Mouse (Mus musculus): ENCODE results near the gene Echdc3. TPM values are rescaled to one million over a fixed set of nuclear protein-coding genes. Genes with fewer than 3 reads are reported as not detected.

The Echdc3 gene
- polyA plus RNA-seq, 1 experiment, result 0.06 TPM

DNA sequence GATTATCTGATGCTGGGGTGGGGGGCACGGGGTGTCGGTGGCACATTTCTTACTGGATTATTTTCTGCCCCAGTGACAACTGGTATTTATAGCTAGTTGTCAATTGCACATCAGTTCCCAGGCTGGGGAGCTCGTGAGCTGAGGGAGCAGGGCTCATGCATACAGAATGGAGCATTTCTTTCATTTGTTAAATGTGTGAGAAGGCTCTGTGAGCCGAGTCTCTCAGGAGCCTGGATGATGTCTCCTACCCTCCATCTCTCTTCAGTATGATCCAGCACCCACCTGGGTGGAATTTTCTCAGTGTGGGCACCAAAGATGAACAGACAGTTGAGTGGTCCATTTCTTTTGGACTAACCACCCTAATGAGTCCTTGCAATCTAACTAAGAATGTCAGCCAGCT lies 25.9 kb downstream of the Echdc3 start:
- Histone ChIP-seq H3K9me3 (ENCODE audit: control insufficient read depth, low read length) (peaks cover 4% of the 10 kb centered on the region), H3K27me3 (ENCODE audit: control insufficient read depth) (no peaks in the 10 kb centered on the region), H3K4me1 (ENCODE audit: control insufficient read depth) (no peaks in the 10 kb centered on the region), H3K4me3 (replicated peaks) (no peak overlapping the region), H3K36me3 (ENCODE audit: control insufficient read depth) (no peaks in the 10 kb centered on the region)
- TF ChIP-seq TAL1 (IDR thresholded peaks at IDR 0.05; ENCODE audit: low read length), result no peak
- TF ChIP-seq GATA1 (IDR thresholded peaks at IDR 0.05; ENCODE audit: low read length), result 0 out of 2 replicates have a peak, but pooled peaks have one; percentile 1

DNA sequence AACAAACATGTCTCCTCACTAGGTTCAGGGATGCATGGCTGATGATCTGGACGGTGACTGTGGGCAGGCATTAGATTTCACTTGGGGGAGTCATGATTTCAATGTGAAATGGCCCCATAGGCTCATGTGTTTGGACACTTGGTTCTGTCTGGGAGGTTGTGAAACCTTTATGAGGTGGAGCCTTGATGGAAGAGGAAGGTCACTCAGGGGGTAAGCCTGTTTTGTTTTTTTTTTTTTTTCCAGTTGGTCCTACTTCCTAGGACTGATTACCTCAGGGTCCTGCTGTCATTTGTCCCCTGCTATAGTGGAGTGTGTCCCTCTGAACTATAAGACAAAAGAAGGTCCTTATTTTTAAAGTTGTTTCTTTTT lies 33.1 kb downstream of the Echdc3 start:
- Histone ChIP-seq H3K9me3 (ENCODE audit: control insufficient read depth, low read length) (peaks cover 3% of the 10 kb centered on the region), H3K27me3 (ENCODE audit: control insufficient read depth) (no peaks in the 10 kb centered on the region), H3K4me3 (replicated peaks) (no peak overlapping the region), H3K36me3 (ENCODE audit: control insufficient read depth) (no peaks in the 10 kb centered on the region), H3K4me1 (ENCODE audit: control insufficient read depth) (no peaks in the 10 kb centered on the region)
- no peak for TF ChIP-seq TAL1 (IDR thresholded peaks at IDR 0.05; ENCODE audit: low read length)
- no peak for TF ChIP-seq GATA1 (IDR thresholded peaks at IDR 0.05; ENCODE audit: low read length)

DNA sequence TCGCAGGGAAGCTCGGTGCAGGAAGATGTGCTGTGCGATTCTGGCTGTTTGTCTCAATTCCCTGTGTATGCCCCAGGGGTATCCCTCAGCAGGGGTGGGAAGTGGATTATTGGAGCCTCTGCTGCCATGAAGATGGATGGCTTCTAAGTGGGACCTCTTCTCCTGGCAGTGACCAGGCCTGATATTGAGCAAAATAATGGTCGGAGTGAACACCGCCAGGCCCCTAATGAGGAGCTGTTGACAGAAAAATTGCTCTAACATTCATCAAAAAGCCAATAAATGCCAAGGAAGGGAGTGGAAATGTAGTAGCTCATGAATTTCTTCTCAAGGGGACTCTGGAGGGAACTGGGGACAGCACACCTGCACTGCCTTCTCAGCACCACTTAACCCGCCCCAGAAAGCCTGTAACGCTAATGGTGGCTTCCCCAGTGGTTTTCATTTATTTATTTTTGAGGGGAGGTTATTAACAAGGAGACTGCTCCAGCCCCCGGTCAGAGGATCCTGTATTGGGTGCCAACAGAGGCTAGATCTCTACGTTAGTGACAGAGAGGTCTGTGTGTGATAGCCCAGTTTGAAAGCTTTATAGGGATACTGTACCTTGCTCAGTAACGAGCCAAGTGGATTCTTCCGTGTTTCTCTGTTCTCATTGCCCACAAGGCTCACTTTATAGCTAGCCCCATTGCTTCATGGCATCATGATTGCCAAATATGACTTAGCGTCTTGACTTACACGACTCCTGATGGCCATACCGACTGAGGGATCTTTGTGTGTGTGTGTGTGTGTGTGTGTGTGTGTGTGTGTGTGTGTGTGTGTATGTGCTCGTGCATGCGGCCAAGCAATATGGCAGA lies 33.7 kb downstream of the Echdc3 start:
- Histone ChIP-seq H3K4me3 (replicated peaks) (no peak overlapping the region), H3K27me3 (ENCODE audit: control insufficient read depth) (no peaks in the 10 kb centered on the region), H3K9me3 (ENCODE audit: control insufficient read depth, low read length) (no peaks in the 10 kb centered on the region), H3K4me1 (ENCODE audit: control insufficient read depth) (no peaks in the 10 kb centered on the region), H3K36me3 (ENCODE audit: control insufficient read depth) (no peaks in the 10 kb centered on the region)
- TF ChIP-seq GATA1 (IDR thresholded peaks at IDR 0.05; ENCODE audit: low read length) (no peak), TAL1 (IDR thresholded peaks at IDR 0.05; ENCODE audit: low read length) (no peak)

DNA sequence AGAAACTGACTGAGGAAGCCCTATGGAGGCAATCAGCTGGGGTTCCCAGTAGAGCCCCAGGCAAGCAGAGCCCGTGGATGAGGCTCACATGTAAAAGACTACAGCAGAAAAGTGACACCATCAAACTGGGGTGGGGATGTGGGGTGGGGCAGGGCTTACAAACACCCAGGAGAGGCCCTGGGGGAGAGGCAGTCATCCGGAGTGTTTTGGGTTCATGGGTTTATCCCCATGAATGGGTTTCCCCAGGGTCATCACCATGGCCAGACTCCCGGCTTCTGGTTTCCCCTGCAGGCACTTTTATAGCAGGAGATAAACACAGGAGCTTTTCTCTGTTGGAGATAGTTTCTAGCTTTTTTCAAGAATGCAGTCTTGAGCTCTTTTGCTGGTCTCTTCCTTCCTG lies 39.8 kb downstream of the Echdc3 start:
- TF ChIP-seq GATA1 (IDR thresholded peaks at IDR 0.05; ENCODE audit: low read length) (no peak), TAL1 (IDR thresholded peaks at IDR 0.05; ENCODE audit: low read length) (no peak)
- Histone ChIP-seq H3K36me3 (ENCODE audit: control insufficient read depth) (no peaks in the 10 kb centered on the region), H3K9me3 (ENCODE audit: control insufficient read depth, low read length) (no peaks in the 10 kb centered on the region), H3K4me1 (ENCODE audit: control insufficient read depth) (no peaks in the 10 kb centered on the region; the same call in 1 of the 2 replicates), H3K27me3 (ENCODE audit: control insufficient read depth) (no peaks in the 10 kb centered on the region), H3K4me3 (replicated peaks) (no peak overlapping the region)

DNA sequence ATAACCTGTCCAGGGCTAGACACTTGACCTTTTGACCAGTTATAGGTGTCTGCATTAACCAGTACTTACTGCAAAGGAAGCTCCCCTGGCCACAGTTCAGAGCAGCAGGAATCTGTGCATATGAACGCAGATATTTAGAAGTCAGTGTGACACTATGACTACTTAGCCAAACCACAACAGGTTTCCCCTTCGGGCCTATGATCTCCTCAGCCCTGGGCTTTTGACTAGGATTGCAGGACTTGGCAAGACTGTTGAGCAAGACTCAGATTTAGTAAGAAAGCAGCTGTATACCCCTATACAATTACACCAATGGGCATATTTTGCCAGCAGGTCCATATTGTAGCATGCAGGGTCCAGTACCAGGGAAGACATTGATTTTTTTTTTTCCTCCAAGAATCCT lies 44.3 kb downstream of the Echdc3 start:
- no peak for TF ChIP-seq GATA1 (IDR thresholded peaks at IDR 0.05; ENCODE audit: low read length)
- TF ChIP-seq TAL1 (IDR thresholded peaks at IDR 0.05; ENCODE audit: low read length), result no peak
- H3K4me3 ChIP-seq (replicated peaks), result no peak overlapping the region
- no peaks in the 10 kb centered on the region for H3K9me3 ChIP-seq (ENCODE audit: control insufficient read depth, low read length)
- no peaks in the 10 kb centered on the region for H3K27me3 ChIP-seq (ENCODE audit: control insufficient read depth)
- no peaks in the 10 kb centered on the region for H3K36me3 ChIP-seq (ENCODE audit: control insufficient read depth)
- no peaks in the 10 kb centered on the region; the same call in 1 of the 2 replicates for H3K4me1 ChIP-seq (ENCODE audit: control insufficient read depth)

DNA sequence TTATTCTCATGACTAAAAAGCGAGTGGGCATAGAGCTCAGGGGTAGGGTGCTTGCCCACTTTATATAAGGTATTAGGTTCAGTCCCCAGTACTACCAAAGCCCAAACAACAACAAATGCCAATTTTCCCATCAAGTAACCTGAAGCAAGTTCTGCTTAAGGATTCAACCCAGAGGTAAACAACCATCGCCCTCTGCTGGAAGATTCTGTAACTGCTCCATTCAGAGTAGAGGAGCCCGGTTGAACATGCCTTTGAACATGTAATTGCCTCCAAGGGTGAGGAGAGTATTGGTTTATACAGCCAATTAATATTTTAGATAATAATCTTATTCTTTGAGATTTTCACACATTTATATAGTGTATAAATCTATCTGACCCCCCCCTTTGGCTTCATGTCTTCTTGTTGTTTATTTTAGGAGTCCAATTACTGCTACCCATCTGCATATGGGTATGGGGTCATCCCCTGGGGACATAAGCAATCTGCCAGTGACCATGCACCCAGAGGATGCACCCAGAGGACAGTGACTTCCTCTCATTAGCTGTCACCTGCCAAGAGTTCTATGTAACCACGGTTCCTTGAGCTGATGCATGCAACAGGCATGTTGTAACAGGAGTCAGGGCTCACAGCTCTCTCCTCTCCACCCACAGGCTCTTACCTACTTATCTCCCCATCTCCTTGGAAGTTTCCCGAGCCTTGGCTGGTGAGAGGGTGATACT lies 44.8 kb downstream of the Echdc3 start:
- H3K27me3 ChIP-seq (ENCODE audit: control insufficient read depth), result no peaks in the 10 kb centered on the region

DNA sequence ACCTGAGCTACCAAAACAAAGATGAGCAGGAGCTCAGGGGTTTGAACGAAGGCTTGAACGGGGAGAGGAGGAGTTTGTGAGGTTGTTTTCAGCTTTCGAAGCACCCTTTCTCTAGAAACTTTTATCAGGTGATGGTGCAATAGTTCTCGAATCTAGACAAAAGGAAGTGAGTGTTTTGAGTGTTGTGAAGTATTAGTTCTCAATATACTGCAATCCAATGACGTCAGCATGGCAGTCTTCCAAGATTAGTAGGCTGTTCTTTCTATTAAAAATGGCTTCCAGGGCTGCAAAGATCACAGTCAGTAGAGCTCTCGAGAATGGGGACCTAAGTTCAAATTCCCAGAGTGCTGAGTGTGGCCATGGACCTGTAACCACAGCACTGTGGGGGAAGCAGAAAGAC lies 47.1 kb downstream of the Echdc3 start:
- Histone ChIP-seq H3K27me3 (ENCODE audit: control insufficient read depth) (no peaks in the 10 kb centered on the region), H3K36me3 (ENCODE audit: control insufficient read depth) (no peaks in the 10 kb centered on the region), H3K9me3 (ENCODE audit: control insufficient read depth, low read length) (no peaks in the 10 kb centered on the region), H3K4me3 (replicated peaks) (no peak overlapping the region), H3K4me1 (ENCODE audit: control insufficient read depth) (no peaks in the 10 kb centered on the region; the same call in 1 of the 2 replicates)
- TF ChIP-seq GATA1 (IDR thresholded peaks at IDR 0.05; ENCODE audit: low read length), result no peak
- TF ChIP-seq TAL1 (IDR thresholded peaks at IDR 0.05; ENCODE audit: low read length), result no peak

More for the DNA sequence above, 44.8 kb downstream of the Echdc3 start:
- Histone ChIP-seq H3K36me3 (ENCODE audit: control insufficient read depth) (no peaks in the 10 kb centered on the region), H3K9me3 (ENCODE audit: control insufficient read depth, low read length) (no peaks in the 10 kb centered on the region), H3K4me3 (replicated peaks) (no peak overlapping the region), H3K4me1 (ENCODE audit: control insufficient read depth) (no peaks in the 10 kb centered on the region; the same call in 1 of the 2 replicates)
- no peak for TF ChIP-seq TAL1 (IDR thresholded peaks at IDR 0.05; ENCODE audit: low read length)

DNA sequence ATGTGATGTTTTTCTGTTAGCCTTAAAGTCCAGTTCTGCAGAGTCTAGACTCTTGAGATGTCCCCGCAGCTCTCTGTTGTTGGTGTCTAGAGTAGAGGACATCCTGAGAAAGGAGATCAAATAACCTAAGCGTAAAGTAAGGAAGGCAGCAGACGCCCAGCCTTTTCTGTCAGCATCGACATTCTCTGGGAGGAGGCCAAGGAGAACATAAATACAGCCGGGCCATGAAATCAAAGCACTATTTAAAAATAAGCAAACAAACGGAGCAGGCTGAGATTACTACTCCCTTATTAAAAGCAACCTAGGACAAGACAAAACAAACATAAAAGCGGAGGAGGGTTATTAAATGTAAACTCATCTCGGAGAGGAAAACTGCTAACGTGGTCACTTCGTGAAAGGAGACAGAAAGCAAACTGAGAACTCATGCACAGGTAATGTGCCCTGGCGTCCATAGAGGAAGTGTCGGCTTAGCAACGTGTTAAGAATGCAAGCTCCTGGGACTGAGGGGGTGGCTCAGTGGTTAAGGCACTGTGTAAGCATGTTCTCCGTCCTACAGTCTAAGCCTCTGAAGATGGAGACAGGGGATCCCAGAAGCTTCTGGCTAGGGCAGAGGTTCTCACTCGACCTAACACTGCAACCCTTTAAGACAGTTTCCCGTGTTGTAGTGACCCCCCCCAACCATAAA lies 48.1 kb downstream of the Echdc3 start:
- H3K4me1 ChIP-seq (ENCODE audit: control insufficient read depth), result no peaks in the 10 kb centered on the region
- no peaks in the 10 kb centered on the region for H3K9me3 ChIP-seq (ENCODE audit: control insufficient read depth, low read length)
- no peak for TF ChIP-seq TAL1 (IDR thresholded peaks at IDR 0.05; ENCODE audit: low read length)
- no peak for TF ChIP-seq GATA1 (IDR thresholded peaks at IDR 0.05; ENCODE audit: low read length)
- H3K36me3 ChIP-seq (ENCODE audit: control insufficient read depth), result no peaks in the 10 kb centered on the region
- no peaks in the 10 kb centered on the region for H3K27me3 ChIP-seq (ENCODE audit: control insufficient read depth)
- H3K4me3 ChIP-seq (replicated peaks), result no peak overlapping the region
